Mouse (Mus musculus): Measurements from ENCODE around the gene Armc6. TPM values are rescaled to one million over a fixed set of nuclear protein-coding genes. Genes with fewer than 3 reads are reported as not detected.
"Not testable (repeated sequence)": the region's sequence is repeated elsewhere in the genome, so short reads cannot be mapped to it uniquely, and the experiment has no call there.

Gene Armc6
- total RNA-seq, 2 experiments from 2014 or later, result 60.1 to 67.4 TPM

DNA sequence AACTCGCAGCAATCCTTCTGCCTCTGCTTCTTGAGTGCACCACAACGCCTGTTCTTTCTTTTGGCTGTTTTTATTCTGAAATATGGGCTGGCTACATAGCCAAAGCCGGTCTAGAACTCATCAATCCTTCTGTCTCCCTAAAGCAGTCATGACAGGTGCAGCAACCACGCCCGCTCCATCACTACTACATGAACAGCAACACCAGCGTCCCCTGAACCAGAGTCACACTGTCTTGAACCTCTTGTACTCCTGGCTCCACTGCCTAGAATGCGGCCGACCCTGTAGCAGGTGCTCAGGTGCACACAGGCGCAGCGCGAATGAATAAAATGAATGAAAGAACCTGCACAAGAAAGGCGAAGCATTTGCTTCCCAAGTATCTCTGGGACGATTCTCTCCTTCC, 660 bp downstream of the Armc6 start:
- DNase-seq (ENCODE audit: low spot score in 2 of 2), result no peak

DNA sequence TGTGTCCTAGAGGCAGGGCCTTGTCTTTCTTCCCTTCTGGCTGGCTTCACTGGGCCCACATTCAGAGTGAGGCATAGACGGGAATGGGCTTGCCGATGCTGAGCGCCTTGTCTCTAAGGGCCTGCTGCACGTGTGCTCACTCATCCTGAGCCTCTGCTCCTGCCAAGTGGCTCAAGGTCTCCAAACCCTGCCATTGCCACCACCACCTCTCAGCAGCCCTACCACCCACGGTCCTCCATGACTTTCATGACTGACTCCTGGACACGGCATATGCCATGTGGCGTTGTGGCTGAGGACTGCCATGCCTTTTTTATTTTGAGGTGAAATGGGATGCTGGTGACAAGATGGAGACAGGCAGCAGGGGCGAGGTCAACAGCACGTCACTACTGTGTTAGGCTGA, 3.4 kb downstream of the Armc6 start:
- no peak for DNase-seq (ENCODE audit: low spot score in 2 of 2)

- no peak for DNase-seq (ENCODE audit: low spot score in 2 of 2)
Observed at GRCm38 (mm10) chr8:70227997-70228396, 6.3 kb downstream of the Armc6 start.

GRCm38 (mm10) chr8:70223341-70223740, 10.9 kb downstream of the Armc6 start:
- no peak for DNase-seq (ENCODE audit: low spot score in 2 of 2)

- no peak for DNase-seq (ENCODE audit: low spot score in 2 of 2)
Observed at GRCm38 (mm10) chr8:70222041-70222440, 12.2 kb downstream of the Armc6 start.

DNA sequence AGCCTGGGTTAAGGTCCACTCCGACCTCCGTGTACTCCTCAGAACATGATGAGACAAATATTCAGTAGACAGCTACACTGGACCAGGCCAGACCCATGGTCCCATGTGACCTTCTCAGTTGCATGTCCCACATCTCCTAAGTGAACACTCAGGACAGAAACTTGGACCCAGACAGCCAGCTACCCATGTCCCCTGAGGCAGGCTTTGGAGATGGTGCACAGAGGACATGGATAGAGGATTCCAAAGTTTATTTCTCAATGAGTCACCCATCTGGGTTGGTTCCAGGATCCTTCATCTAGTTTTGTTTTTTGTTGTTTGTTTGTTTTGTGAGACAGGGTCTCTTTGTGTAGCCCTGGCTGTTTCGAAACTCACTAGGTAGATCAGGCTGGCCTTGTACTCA, 13.4 kb downstream of the Armc6 start:
- DNase-seq (ENCODE audit: low spot score in 2 of 2), result no peak

- DNase-seq (ENCODE audit: low spot score in 2 of 2), result no peak
Observed at GRCm38 (mm10) chr8:70220236-70220840, 13.9 kb downstream of the Armc6 start.

DNA sequence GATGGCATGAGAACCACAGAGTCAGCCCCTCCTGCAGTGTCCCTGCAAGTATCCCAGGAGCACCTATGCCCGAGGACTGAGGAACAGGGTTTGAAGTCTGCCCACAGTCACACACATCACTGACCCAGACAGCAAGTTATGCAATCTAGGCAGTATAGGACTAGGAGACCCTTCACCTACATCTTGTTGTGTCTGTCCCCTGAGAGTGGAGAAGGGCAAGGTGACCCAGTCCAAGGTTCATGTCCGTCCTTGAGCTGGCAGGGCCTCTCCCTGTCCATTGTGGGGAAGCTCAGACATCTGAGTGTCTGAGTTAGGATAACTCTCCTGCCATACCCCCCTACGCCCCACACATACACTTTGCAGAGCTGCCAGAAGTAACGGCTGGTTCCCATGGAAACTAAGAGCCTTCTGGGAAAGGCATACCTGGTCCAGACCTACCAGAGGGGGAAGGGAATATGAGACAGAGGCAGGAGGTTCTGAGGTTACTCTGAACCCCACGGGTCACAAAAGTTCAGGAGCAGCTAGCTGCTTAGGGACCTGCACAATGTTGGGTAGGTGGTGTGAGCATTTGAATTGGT, 15.1 kb downstream of the Armc6 start:
- no peak for DNase-seq (ENCODE audit: low spot score in 2 of 2)

- DNase-seq (ENCODE audit: low spot score in 2 of 2), result no peak
Observed at GRCm38 (mm10) chr8:70217441-70217840, 16.8 kb downstream of the Armc6 start.

GRCm38 (mm10) chr8:70216566-70216965, 17.7 kb downstream of the Armc6 start:
- DNase-seq (ENCODE audit: low spot score in 2 of 2), result peak; percentile 80 to 91

DNA sequence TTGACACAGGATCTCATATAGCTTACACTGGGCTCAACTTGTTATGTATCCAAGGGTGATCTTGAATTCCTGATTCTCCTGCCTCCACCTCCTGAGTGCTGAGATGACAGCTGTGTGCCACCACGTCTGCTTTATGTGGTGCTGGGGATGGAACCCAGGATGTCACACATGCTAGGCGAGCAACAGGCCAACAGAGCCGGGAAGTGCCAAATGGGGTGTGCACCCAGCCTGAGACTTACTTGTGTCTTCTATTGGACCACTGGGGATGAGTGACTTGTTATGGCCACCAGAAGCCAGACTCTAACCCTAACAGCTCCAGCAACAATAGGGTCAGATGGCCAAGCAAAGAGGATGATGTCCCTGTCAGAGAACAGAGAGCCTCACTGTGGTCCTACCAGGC, 18.1 kb downstream of the Armc6 start:
- DNase-seq (ENCODE audit: low spot score in 2 of 2), result not testable (repeated sequence)

DNA sequence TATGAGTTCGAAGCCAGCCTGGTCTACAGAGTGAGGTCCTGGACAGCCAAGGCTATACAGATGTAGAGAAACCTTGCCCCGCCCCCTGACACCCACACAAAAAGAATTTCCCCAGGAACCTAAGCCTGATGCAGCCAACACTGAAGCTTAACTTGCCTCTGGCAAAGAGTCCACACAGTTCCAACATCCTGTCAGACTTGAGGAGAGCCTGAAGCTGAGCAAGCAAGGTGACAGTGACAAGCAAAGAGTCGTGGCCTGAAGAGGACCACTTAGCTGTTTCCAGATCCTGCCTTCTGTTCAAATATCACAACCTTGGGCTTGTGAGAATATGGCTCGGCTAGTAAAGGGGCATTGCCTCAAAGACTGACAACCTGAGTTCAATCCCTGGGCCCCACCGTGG, 19.2 kb downstream of the Armc6 start:
- DNase-seq (ENCODE audit: low spot score in 2 of 2), result no peak

DNA sequence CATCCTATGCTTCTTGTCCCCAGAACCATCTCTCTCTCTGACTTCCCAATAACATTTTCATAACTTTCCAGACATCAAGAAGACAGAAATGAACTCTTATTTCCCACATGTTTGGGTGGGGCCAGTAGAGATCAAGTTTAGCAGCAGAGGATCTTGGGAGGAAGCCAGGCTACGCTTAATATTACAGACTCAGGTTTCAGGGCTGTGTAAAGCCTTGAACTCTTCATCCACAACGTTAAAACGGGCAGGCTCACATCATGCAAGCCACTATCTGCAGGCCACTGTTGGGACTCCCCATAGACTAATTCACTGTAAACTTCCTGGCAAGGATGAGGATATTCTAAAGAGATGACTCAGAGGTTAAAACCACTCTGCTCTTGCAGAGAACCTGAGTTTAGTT, 19.9 kb downstream of the Armc6 start:
- DNase-seq (ENCODE audit: low spot score in 2 of 2), result no peak

- peak; percentile 97 to 99 for DNase-seq (ENCODE audit: low spot score in 2 of 2)
Observed at GRCm38 (mm10) chr8:70212112-70213055, 21.9 kb downstream of the Armc6 start, which contains the start of gene Slc25a42. TSS of gene Slc25a42 (minus strand) at chr8:70212305.

DNA sequence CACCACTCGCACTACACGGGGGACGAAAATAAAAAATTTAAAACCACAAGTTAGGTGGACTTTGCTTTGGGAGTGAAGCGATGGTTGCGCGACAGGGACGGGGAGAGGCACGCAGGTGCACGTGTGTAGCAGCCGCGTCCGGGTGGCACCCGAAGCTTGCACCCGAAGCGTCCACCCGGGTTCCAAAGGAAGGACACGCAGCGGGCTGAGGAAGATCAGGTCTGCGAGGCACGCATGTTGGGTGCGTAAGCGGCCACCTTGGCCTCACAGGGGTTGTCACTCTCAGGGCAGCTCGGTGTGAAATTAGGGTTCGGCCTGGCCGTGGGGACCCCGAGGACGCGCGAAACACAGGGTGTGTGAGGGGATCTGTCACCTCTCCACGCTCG, 22.5 kb downstream of the Armc6 start:
- DNase-seq (ENCODE audit: low spot score in 2 of 2), result peak in 1 of 2 experiments; percentile 46

GRCm38 (mm10) chr8:70211275-70211674, 23.0 kb downstream of the Armc6 start:
- DNase-seq (ENCODE audit: low spot score in 2 of 2), result no peak

DNA sequence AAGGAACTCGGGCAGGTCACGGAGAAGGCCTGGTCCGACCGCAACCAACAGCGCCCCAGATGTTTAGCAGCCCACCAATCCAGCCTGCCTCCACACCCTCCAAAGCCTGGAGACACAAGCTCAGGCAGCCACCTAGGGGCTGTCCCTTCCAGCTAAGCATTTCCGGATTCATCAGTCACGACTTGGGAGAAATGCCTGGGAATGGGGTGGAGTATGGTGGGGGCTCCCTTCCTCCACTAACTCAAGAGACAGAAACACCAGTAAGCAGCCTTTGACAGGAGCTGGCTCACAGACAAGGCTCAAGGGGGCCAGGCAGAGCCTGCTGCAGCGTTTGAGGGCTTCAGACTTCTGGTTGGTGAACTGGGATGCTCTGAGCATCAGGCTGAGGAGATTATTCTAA, 23.7 kb downstream of the Armc6 start:
- no peak for DNase-seq (ENCODE audit: low spot score in 2 of 2)

DNA sequence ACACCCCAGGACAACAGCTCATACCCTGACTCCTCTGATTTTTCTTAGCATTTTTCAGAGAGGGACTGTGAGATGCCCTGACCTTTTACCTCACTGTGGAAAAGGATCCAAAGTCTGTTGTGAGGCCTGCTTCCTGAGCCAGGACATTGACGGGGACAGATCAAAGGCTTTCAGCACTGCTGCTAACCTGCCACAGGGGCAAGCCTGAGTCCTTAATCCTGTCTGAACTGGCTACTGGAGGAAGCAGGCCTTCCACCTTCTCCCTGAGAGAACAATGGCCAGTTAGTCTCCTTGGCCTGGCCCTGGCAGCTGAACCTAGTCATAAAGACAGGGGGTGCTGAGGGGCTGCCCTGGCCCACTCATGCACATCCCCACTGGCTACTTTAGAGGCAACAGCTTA, 26.1 kb downstream of the Armc6 start:
- DNase-seq (ENCODE audit: low spot score in 2 of 2), result no peak

GRCm38 (mm10) chr8:70204757-70205156, 29.5 kb downstream of the Armc6 start:
- no peak for DNase-seq (ENCODE audit: low spot score in 2 of 2)

DNA sequence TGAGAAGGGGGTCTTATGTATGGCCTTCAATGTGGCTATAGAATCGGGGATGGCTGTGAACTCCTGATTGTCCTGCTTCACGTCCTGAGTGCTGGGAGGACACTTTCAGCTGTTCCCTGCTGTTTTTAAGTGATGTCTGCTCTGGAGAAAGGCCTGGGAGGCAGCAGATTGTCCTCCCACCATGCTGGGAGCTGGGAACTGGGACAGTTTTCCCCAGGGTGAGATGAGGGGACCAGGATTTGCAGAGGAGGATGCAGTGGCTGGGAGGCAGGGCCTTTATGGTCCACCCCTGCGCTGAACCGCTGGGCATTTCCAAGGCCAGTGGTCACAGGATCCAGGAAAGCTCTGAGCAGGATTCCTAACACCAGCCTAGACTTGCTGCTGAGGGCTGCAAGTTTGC, 31.2 kb downstream of the Armc6 start:
- DNase-seq (ENCODE audit: low spot score in 2 of 2), result no peak

DNA sequence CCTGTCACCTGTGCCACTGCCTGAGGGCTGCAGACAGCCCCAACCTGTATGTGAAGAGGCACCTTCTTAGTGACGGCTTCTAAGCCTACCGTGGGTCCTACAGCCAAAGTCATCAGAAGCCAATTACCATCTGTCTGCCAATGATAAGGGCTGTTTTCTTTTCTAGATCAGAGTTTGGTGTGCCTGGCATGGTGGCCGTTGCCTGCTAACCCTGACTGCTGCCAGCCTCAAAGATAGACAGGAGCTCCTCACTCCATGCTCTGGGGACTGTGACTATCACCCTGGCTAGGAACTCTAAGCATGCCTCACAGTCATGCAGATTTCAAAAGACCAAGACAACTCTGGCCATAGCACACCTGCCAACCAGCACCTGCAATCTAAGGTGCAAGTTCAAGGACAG, 32.8 kb downstream of the Armc6 start:
- no peak for DNase-seq (ENCODE audit: low spot score in 2 of 2)

- DNase-seq (ENCODE audit: low spot score in 2 of 2), result peak; percentile 72 to 75
Observed at GRCm38 (mm10) chr8:70200098-70200681, 34.1 kb downstream of the Armc6 start.
